Mouse (Mus musculus): ENCODE measurements around the gene Cemip. TPM values are rescaled to one million over a fixed set of nuclear protein-coding genes. Genes with fewer than 3 reads are reported as not detected.

The Cemip gene
- polyA plus RNA-seq, 1 experiment from 2014 or later: 1.8 TPM

GRCm38 (mm10) chr7:84018291-84019266 lies 67.7 kb downstream of the Cemip start:
- ATAC-seq (ENCODE audit: low FRiP score, low read depth): no peak
- Histone ChIP-seq H3K27me3 (no peaks in the 10 kb centered on the region), H3K4me1 (no peaks in the 10 kb centered on the region), H3K4me3 (no peak overlapping the region), H3K9me3 (no peaks in the 10 kb centered on the region), H3K4me2 (replicated peaks) (no peak overlapping the region), H3K27ac (replicated peaks) (no peak overlapping the region), H3K9ac (replicated peaks) (no peak overlapping the region), H3K36me3 (no peaks in the 10 kb centered on the region)
- 81% methylated on average over 5 of the region's 5 CpGs for WGBS

- H3K4me1 ChIP-seq: no peaks in the 10 kb centered on the region
- ATAC-seq (ENCODE audit: low FRiP score, low read depth): no peak
These were observed 71.3 kb downstream of the Cemip start for GRCm38 (mm10) chr7:84015050-84015449.

GRCm38 (mm10) chr7:84013656-84014055 lies 72.6 kb downstream of the Cemip start:
- H3K27ac ChIP-seq (replicated peaks): no peak overlapping the region
- no peaks in the 10 kb centered on the region for H3K9me3 ChIP-seq
- ATAC-seq (ENCODE audit: low FRiP score, low read depth): no peak
- no peaks in the 10 kb centered on the region for H3K36me3 ChIP-seq
- H3K4me2 ChIP-seq (replicated peaks): no peak overlapping the region
- H3K9ac ChIP-seq (replicated peaks): no peak overlapping the region
- no peaks in the 10 kb centered on the region for H3K4me1 ChIP-seq
- no peaks in the 10 kb centered on the region for H3K27me3 ChIP-seq
- H3K4me3 ChIP-seq: no peak overlapping the region
- WGBS: 85% methylated on average over 4 of the region's 4 CpGs

More at GRCm38 (mm10) chr7:84015050-84015449, 71.3 kb downstream of the Cemip start:
- Histone ChIP-seq H3K27me3 (no peaks in the 10 kb centered on the region), H3K9ac (replicated peaks) (no peak overlapping the region), H3K9me3 (no peaks in the 10 kb centered on the region), H3K36me3 (no peaks in the 10 kb centered on the region), H3K4me3 (no peak overlapping the region), H3K4me2 (replicated peaks) (no peak overlapping the region), H3K27ac (replicated peaks) (no peak overlapping the region)
- 89% methylated on average over 1 of the region's 1 CpGs for WGBS

GRCm38 (mm10) chr7:84004357-84004756 lies 81.9 kb downstream of the Cemip start:
- no peak for ATAC-seq (ENCODE audit: low FRiP score, low read depth)
- H3K9ac ChIP-seq (replicated peaks): no peak overlapping the region
- H3K4me1 ChIP-seq: no peaks in the 10 kb centered on the region
- no peaks in the 10 kb centered on the region for H3K9me3 ChIP-seq
- H3K4me3 ChIP-seq: no peak overlapping the region
- no peak overlapping the region for H3K27ac ChIP-seq (replicated peaks)
- WGBS: 62% methylated on average over 6 of the region's 6 CpGs
- H3K27me3 ChIP-seq: no peaks in the 10 kb centered on the region
- no peak overlapping the region for H3K4me2 ChIP-seq (replicated peaks)
- H3K36me3 ChIP-seq: no peaks in the 10 kb centered on the region

GRCm38 (mm10) chr7:84001516-84001915 lies 84.8 kb downstream of the Cemip start:
- Histone ChIP-seq H3K4me1 (no peaks in the 10 kb centered on the region), H3K36me3 (no peaks in the 10 kb centered on the region), H3K4me3 (no peak overlapping the region), H3K9ac (replicated peaks) (no peak overlapping the region), H3K27ac (replicated peaks) (no peak overlapping the region), H3K4me2 (replicated peaks) (no peak overlapping the region), H3K27me3 (no peaks in the 10 kb centered on the region), H3K9me3 (no peaks in the 10 kb centered on the region)
- 70% methylated on average over 3 of the region's 3 CpGs for WGBS
- no peak for ATAC-seq (ENCODE audit: low FRiP score, low read depth)

- no peak overlapping the region for H3K9ac ChIP-seq (replicated peaks)
- H3K4me3 ChIP-seq: no peak overlapping the region
- no peak overlapping the region for H3K4me2 ChIP-seq (replicated peaks)
- ATAC-seq (ENCODE audit: low FRiP score, low read depth): no peak
- no peaks in the 10 kb centered on the region for H3K27me3 ChIP-seq
- H3K9me3 ChIP-seq: no peaks in the 10 kb centered on the region
- no peaks in the 10 kb centered on the region for H3K4me1 ChIP-seq
- no peak overlapping the region for H3K27ac ChIP-seq (replicated peaks)
- 96% methylated on average over 2 of the region's 2 CpGs for WGBS
- no peaks in the 10 kb centered on the region for H3K36me3 ChIP-seq
These were observed 85.6 kb downstream of the Cemip start for GRCm38 (mm10) chr7:84000671-84001070.

GRCm38 (mm10) chr7:83999647-84000046 lies 86.7 kb downstream of the Cemip start:
- Histone ChIP-seq H3K27ac (replicated peaks) (no peak overlapping the region), H3K27me3 (no peaks in the 10 kb centered on the region), H3K9ac (replicated peaks) (no peak overlapping the region), H3K36me3 (no peaks in the 10 kb centered on the region), H3K4me3 (no peak overlapping the region), H3K9me3 (no peaks in the 10 kb centered on the region), H3K4me2 (replicated peaks) (no peak overlapping the region), H3K4me1 (no peaks in the 10 kb centered on the region)
- no peak for ATAC-seq (ENCODE audit: low FRiP score, low read depth)
- WGBS: 91% methylated on average over 1 of the region's 1 CpGs

- H3K4me1 ChIP-seq: no peaks in the 10 kb centered on the region
- no peak overlapping the region for H3K27ac ChIP-seq (replicated peaks)
- no peak for ATAC-seq (ENCODE audit: low FRiP score, low read depth)
- H3K4me3 ChIP-seq: no peak overlapping the region
- H3K9me3 ChIP-seq: no peaks in the 10 kb centered on the region
- H3K36me3 ChIP-seq: no peaks in the 10 kb centered on the region
- no peak overlapping the region for H3K4me2 ChIP-seq (replicated peaks)
- 97% methylated on average over 1 of the region's 1 CpGs for WGBS
- no peaks in the 10 kb centered on the region for H3K27me3 ChIP-seq
- no peak overlapping the region for H3K9ac ChIP-seq (replicated peaks)
These were observed 92.0 kb downstream of the Cemip start for GRCm38 (mm10) chr7:83994348-83994747.

- Histone ChIP-seq H3K9me3 (no peaks in the 10 kb centered on the region), H3K4me3 (no peak overlapping the region), H3K4me2 (replicated peaks) (no peak overlapping the region), H3K36me3 (no peaks in the 10 kb centered on the region), H3K4me1 (no peaks in the 10 kb centered on the region), H3K9ac (replicated peaks) (no peak overlapping the region), H3K27ac (replicated peaks) (no peak overlapping the region), H3K27me3 (no peaks in the 10 kb centered on the region)
- no peak for ATAC-seq (ENCODE audit: low FRiP score, low read depth)
- 92% methylated on average over 4 of the region's 4 CpGs for WGBS
These were observed 97.0 kb downstream of the Cemip start for GRCm38 (mm10) chr7:83989294-83989693.

GRCm38 (mm10) chr7:83985751-83986150 lies 100.6 kb downstream of the Cemip start:
- Histone ChIP-seq H3K36me3 (no peaks in the 10 kb centered on the region), H3K27ac (replicated peaks) (no peak overlapping the region), H3K4me1 (no peaks in the 10 kb centered on the region), H3K9me3 (no peaks in the 10 kb centered on the region), H3K27me3 (no peaks in the 10 kb centered on the region), H3K4me3 (no peak overlapping the region), H3K4me2 (replicated peaks) (no peak overlapping the region), H3K9ac (replicated peaks) (no peak overlapping the region)
- 83% methylated on average over 2 of the region's 2 CpGs for WGBS
- no peak for ATAC-seq (ENCODE audit: low FRiP score, low read depth)

GRCm38 (mm10) chr7:83982566-83982965 lies 103.7 kb downstream of the Cemip start:
- Histone ChIP-seq H3K4me3 (no peak overlapping the region), H3K4me1 (no peaks in the 10 kb centered on the region), H3K4me2 (replicated peaks) (no peak overlapping the region), H3K9ac (replicated peaks) (no peak overlapping the region), H3K36me3 (no peaks in the 10 kb centered on the region), H3K27ac (replicated peaks) (no peak overlapping the region), H3K27me3 (no peaks in the 10 kb centered on the region), H3K9me3 (no peaks in the 10 kb centered on the region)
- no peak for ATAC-seq (ENCODE audit: low FRiP score, low read depth)
- 80% methylated on average over 2 of the region's 2 CpGs for WGBS

GRCm38 (mm10) chr7:83978945-83979536 lies 107.3 kb downstream of the Cemip start:
- Histone ChIP-seq H3K4me3 (no peak overlapping the region), H3K36me3 (no peaks in the 10 kb centered on the region), H3K27ac (replicated peaks) (no peak overlapping the region), H3K9me3 (no peaks in the 10 kb centered on the region), H3K4me2 (replicated peaks) (no peak overlapping the region), H3K4me1 (no peaks in the 10 kb centered on the region), H3K9ac (replicated peaks) (no peak overlapping the region), H3K27me3 (no peaks in the 10 kb centered on the region)
- 94% methylated on average over 1 of the region's 1 CpGs for WGBS
- no peak for ATAC-seq (ENCODE audit: low FRiP score, low read depth)
